ENCODE assay signal across 14 mouse cellular contexts in the genomic region with DNA sequence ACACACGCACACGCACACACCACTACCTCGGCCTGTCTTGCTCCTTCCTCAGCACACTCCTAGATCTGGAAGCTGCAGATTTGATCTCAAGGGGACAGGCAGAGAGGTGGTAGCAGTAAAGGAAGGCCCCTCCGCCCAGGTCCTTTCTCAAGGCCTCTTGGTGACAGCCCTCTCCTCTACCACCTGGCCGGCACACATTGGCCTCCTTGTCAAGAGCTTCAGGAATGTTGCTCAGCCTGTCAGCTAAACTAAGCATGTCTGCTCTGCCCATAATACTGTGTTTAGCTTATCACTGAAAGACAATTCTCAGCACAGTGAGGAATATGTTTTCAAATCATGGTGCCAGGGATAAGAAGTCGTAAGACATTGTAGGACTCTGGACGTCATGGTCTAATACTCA. TPM values are rescaled to one million over a fixed set of nuclear protein-coding genes. Genes with fewer than 3 reads are reported as not detected.
A peak's percentile ranks its signal among the peaks of the same experiment; 100 is the strongest.
DNase-seq lines count a peak whose midpoint lies in the region; ATAC-seq and TF ChIP-seq lines count a peak whose summit lies in the region.
"Had no signal": no experiment of that assay in that cellular context is flagged by ENCODE, and none has a peak within 500 bp of the region (broad histone marks: within the 10 kb centered on the region; RNA-seq: fewer than 3 reads in every experiment).

No protein-coding gene starts in this region.

- H3K9me3 ChIP-seq in forebrain, postnatal 0 days (ENCODE audit: low read length): no peaks in the 10 kb centered on the region
- no peaks in the 10 kb centered on the region for H3K9me3 ChIP-seq in forebrain, embryonic 10.5 days
- H3K9me3 ChIP-seq in lung, embryonic 16.5 days (ENCODE audit: control insufficient read depth, low read length): no peaks in the 10 kb centered on the region
- H3K9me3 ChIP-seq in hindbrain, embryonic 13.5 days: no peaks in the 10 kb centered on the region
- no peaks in the 10 kb centered on the region for H3K9me3 ChIP-seq in midbrain, embryonic 16.5 days (replicated peaks; ENCODE audit: control insufficient read depth, low read length, poor library complexity, severe bottlenecking)
- H3K9me3 ChIP-seq: embryonic facial prominence, embryonic 10.5 days; liver, embryonic 15.5 days had no signal

- H3K4me3 ChIP-seq in forebrain, postnatal 0 days (ENCODE audit: low read depth, low read length): no peak overlapping the region
- no peak overlapping the region for H3K4me3 ChIP-seq in forebrain, embryonic 10.5 days
- H3K4me3 ChIP-seq in lung, embryonic 16.5 days (ENCODE audit: low read length): no peak overlapping the region
- no peak overlapping the region for H3K4me3 ChIP-seq in hindbrain, embryonic 13.5 days
- H3K4me3 ChIP-seq in midbrain, embryonic 16.5 days (ENCODE audit: low read depth, low read length): no peak overlapping the region
- H3K4me3 ChIP-seq: embryonic facial prominence, embryonic 10.5 days; erythroblast, embryonic 14.5 days; liver, embryonic 15.5 days had no signal

- 76% methylated on average over 7 of the region's 7 CpGs for WGBS in forebrain, postnatal 0 days
- 91% methylated on average over 7 of the region's 7 CpGs for WGBS in forebrain, embryonic 10.5 days
- 54% methylated on average over 7 of the region's 7 CpGs for WGBS in lung, embryonic 16.5 days
- 80% methylated on average over 7 of the region's 7 CpGs for WGBS in hindbrain, embryonic 13.5 days
- WGBS in midbrain, embryonic 16.5 days: 80% methylated on average over 7 of the region's 7 CpGs

- no peaks in the 10 kb centered on the region for H3K27me3 ChIP-seq in forebrain, postnatal 0 days (ENCODE audit: insufficient read depth, low read length)
- H3K27me3 ChIP-seq in forebrain, embryonic 10.5 days (ENCODE audit: poor library complexity, severe bottlenecking): no peaks in the 10 kb centered on the region
- no peaks in the 10 kb centered on the region for H3K27me3 ChIP-seq in lung, embryonic 16.5 days (ENCODE audit: control insufficient read depth, insufficient read depth, low read depth, low read length)
- H3K27me3 ChIP-seq in hindbrain, embryonic 13.5 days: 0 out of 2 replicates have a peak, but pooled peaks cover 3% of the 10 kb centered on the region
- H3K27me3 ChIP-seq in midbrain, embryonic 16.5 days (ENCODE audit: control insufficient read depth, insufficient read depth, low read depth, low read length): no peaks in the 10 kb centered on the region
- H3K27me3 ChIP-seq: liver, embryonic 15.5 days had no signal

- H3K4me1 ChIP-seq in forebrain, postnatal 0 days (ENCODE audit: insufficient read depth): no peaks in the 10 kb centered on the region
- H3K4me1 ChIP-seq in forebrain, embryonic 10.5 days: peaks cover 19% of the 10 kb centered on the region
- peaks cover 22% of the 10 kb centered on the region for H3K4me1 ChIP-seq in lung, embryonic 16.5 days (replicated peaks; ENCODE audit: control insufficient read depth, insufficient read depth, low read length)
- H3K4me1 ChIP-seq in hindbrain, embryonic 13.5 days (replicated peaks): peaks cover 19% of the 10 kb centered on the region
- peaks cover 7% of the 10 kb centered on the region for H3K4me1 ChIP-seq in midbrain, embryonic 16.5 days (ENCODE audit: control insufficient read depth, insufficient read depth, low read length)
- H3K4me1 ChIP-seq: liver, embryonic 15.5 days had no signal

- H3K4me2 ChIP-seq in forebrain, postnatal 0 days (ENCODE audit: low read depth): no peak overlapping the region
- H3K4me2 ChIP-seq in lung, embryonic 16.5 days (ENCODE audit: low read depth, low read length): no peak overlapping the region
- H3K4me2 ChIP-seq in hindbrain, embryonic 13.5 days: no peak overlapping the region
- no peak overlapping the region for H3K4me2 ChIP-seq in midbrain, embryonic 16.5 days (ENCODE audit: low read length)
- H3K4me2 ChIP-seq: liver, embryonic 15.5 days had no signal

- peaks cover 17% of the 10 kb centered on the region for H3K36me3 ChIP-seq in forebrain, postnatal 0 days (ENCODE audit: insufficient read depth)
- peaks cover 19% of the 10 kb centered on the region for H3K36me3 ChIP-seq in forebrain, embryonic 10.5 days (replicated peaks)
- peaks cover 2% of the 10 kb centered on the region for H3K36me3 ChIP-seq in lung, embryonic 16.5 days (ENCODE audit: control insufficient read depth, insufficient read depth, low read length)
- H3K36me3 ChIP-seq in hindbrain, embryonic 13.5 days: peaks cover 20% of the 10 kb centered on the region
- peaks cover 15% of the 10 kb centered on the region; the same call in 1 of the 2 replicates for H3K36me3 ChIP-seq in midbrain, embryonic 16.5 days (ENCODE audit: control insufficient read depth, insufficient read depth, low read length)

- no peak for TF ChIP-seq CTCF in forebrain, postnatal 0 days (IDR thresholded peaks at IDR 0.05; ENCODE audit: low read depth)

- DNase-seq in forebrain, postnatal 0 days: no peak
- no peak for DNase-seq in forebrain, embryonic 10.5 days (ENCODE audit: extremely low spot score, low spot score)
- DNase-seq in lung, postnatal 25 days (ENCODE audit: low spot score): no peak
- no peak for DNase-seq in right cerebral cortex, adult 2 months (ENCODE audit: low spot score in 2 of 2)
- DNase-seq: kidney, adult 8-10 months; kidney, postnatal 36 days had no signal

- no peak overlapping the region for H3K9ac ChIP-seq in forebrain, postnatal 0 days
- no peak overlapping the region for H3K9ac ChIP-seq in lung, embryonic 16.5 days (ENCODE audit: low read length)
- H3K9ac ChIP-seq in hindbrain, embryonic 13.5 days: peak overlapping the region; percentile 53; the same call in 1 of the 2 replicates
- peak overlapping the region; percentile 17; the same call in 1 of the 2 replicates for H3K9ac ChIP-seq in midbrain, embryonic 16.5 days (ENCODE audit: low read depth, low read length)
- H3K9ac ChIP-seq: liver, embryonic 15.5 days had no signal

- H3K27ac ChIP-seq in forebrain, postnatal 0 days (ENCODE audit: low read depth, low read length): no peak overlapping the region
- no peak overlapping the region for H3K27ac ChIP-seq in forebrain, embryonic 10.5 days
- peak overlapping the region; percentile 82 for H3K27ac ChIP-seq in lung, embryonic 16.5 days (ENCODE audit: low read length)
- peak overlapping the region; percentile 40 for H3K27ac ChIP-seq in hindbrain, embryonic 13.5 days
- peak overlapping the region; percentile 19; the same call in 1 of the 2 replicates for H3K27ac ChIP-seq in midbrain, embryonic 16.5 days (ENCODE audit: low read length)
- H3K27ac ChIP-seq: liver, embryonic 15.5 days had no signal

- 0 out of 2 replicates have a peak, but pooled peaks have one; percentile 35 for ATAC-seq in forebrain, postnatal 0 days
- ATAC-seq in lung, embryonic 16.5 days (ENCODE audit: low read depth): peak; percentile 84
- ATAC-seq in hindbrain, embryonic 13.5 days (ENCODE audit: low FRiP score): no peak
- ATAC-seq in midbrain, embryonic 16.5 days: no peak
- no peak for ATAC-seq in megakaryocyte-erythroid progenitor cell, adult 5-6 weeks (replicated peaks; ENCODE audit: low FRiP score, low TSS enrichment, poor library complexity, severe bottlenecking)

RNA-seq across cellular contexts. Expression of a gene that starts 13.3 kb away (rescaled TPM):
- total RNA-seq in forebrain, postnatal 0 days (2014; rRNA removed): 27.7 and 29.4 TPM in 2 replicates
- polyA plus RNA-seq in forebrain, postnatal 0 days (2015; fragmentation: Nextera tagmentation; extraction: Ambion mirVana): 18.6 and 30.0 TPM in 2 replicates
- polyA plus RNA-seq in forebrain, embryonic 10.5 days (2016; fragmentation: Nextera tagmentation; extraction: Ambion mirVana): not detected in 2 replicates
- polyA plus RNA-seq in lung, embryonic 16.5 days (2015; fragmentation: Nextera tagmentation; extraction: Ambion mirVana): 11.6 and 17.4 TPM in 2 replicates
- 0.17 and 0.26 TPM in 2 replicates for polyA plus RNA-seq in hindbrain, embryonic 13.5 days (2015; fragmentation: Nextera tagmentation; extraction: Ambion mirVana)
- 1.5 and 10.1 TPM in 2 replicates for polyA plus RNA-seq in midbrain, embryonic 16.5 days (2015; fragmentation: Nextera tagmentation; extraction: Ambion mirVana)
- total RNA-seq in megakaryocyte-erythroid progenitor cell, adult 5-6 weeks (2014; fragmentation: Nextera tagmentation): not detected in 2 replicates
- not detected in 2 replicates for total RNA-seq in megakaryocyte-erythroid progenitor cell, adult 5-6 weeks (2017)
- total RNA-seq: granulocyte monocyte progenitor cell, adult 5-6 weeks had no signal

RNA-seq across cellular contexts. Expression of a gene that starts 19.7 kb away (rescaled TPM):
- total RNA-seq in forebrain, postnatal 0 days (2014; rRNA removed): not detected in 2 replicates
- polyA plus RNA-seq in forebrain, postnatal 0 days (2015; fragmentation: Nextera tagmentation; extraction: Ambion mirVana): 0.29 and 0.34 TPM in 2 replicates
- polyA plus RNA-seq in forebrain, embryonic 10.5 days (2016; fragmentation: Nextera tagmentation; extraction: Ambion mirVana): not detected in 2 replicates
- 0.09 and 0.19 TPM in 2 replicates for polyA plus RNA-seq in lung, embryonic 16.5 days (2015; fragmentation: Nextera tagmentation; extraction: Ambion mirVana)
- polyA plus RNA-seq in hindbrain, embryonic 13.5 days (2015; fragmentation: Nextera tagmentation; extraction: Ambion mirVana): 0.06 and 0.10 TPM in 2 replicates
- polyA plus RNA-seq in midbrain, embryonic 16.5 days (2015; fragmentation: Nextera tagmentation; extraction: Ambion mirVana): 0.17 and 0.20 TPM in 2 replicates
- not detected in 2 replicates for total RNA-seq in megakaryocyte-erythroid progenitor cell, adult 5-6 weeks (2014; fragmentation: Nextera tagmentation)
- total RNA-seq in megakaryocyte-erythroid progenitor cell, adult 5-6 weeks (2017): not detected in 2 replicates
- total RNA-seq: granulocyte monocyte progenitor cell, adult 5-6 weeks had no signal
- polyA plus RNA-seq: embryonic facial prominence, embryonic 10.5 days; erythroblast, embryonic 14.5 days had no signal

RNA-seq across cellular contexts. Expression of a gene that starts 35.6 kb away (rescaled TPM):
- total RNA-seq in forebrain, postnatal 0 days (2014; rRNA removed): 30.4 and 32.9 TPM in 2 replicates
- polyA plus RNA-seq in forebrain, postnatal 0 days (2015; fragmentation: Nextera tagmentation; extraction: Ambion mirVana): 13.7 and 19.3 TPM in 2 replicates
- polyA plus RNA-seq in forebrain, embryonic 10.5 days (2016; fragmentation: Nextera tagmentation; extraction: Ambion mirVana): 45.5 and 45.7 TPM in 2 replicates
- polyA plus RNA-seq in lung, embryonic 16.5 days (2015; fragmentation: Nextera tagmentation; extraction: Ambion mirVana): 35.6 and 36.2 TPM in 2 replicates
- 35.2 and 35.8 TPM in 2 replicates for polyA plus RNA-seq in hindbrain, embryonic 13.5 days (2015; fragmentation: Nextera tagmentation; extraction: Ambion mirVana)
- polyA plus RNA-seq in midbrain, embryonic 16.5 days (2015; fragmentation: Nextera tagmentation; extraction: Ambion mirVana): 33.0 and 34.5 TPM in 2 replicates
- total RNA-seq in megakaryocyte-erythroid progenitor cell, adult 5-6 weeks (2014; fragmentation: Nextera tagmentation): 22.5 and 23.8 TPM in 2 replicates
- 24.5 and 34.1 TPM in 2 replicates for total RNA-seq in megakaryocyte-erythroid progenitor cell, adult 5-6 weeks (2017)

Comparison
In these comparisons a context has a peak if more than half of its experiments do, and no peak if none do; other contexts are left out.
1. ATAC-seq: peak in forebrain, postnatal 0 days (single experiment) and lung, embryonic 16.5 days (single experiment); none in hindbrain, embryonic 13.5 days (single experiment), midbrain, embryonic 16.5 days (single experiment) and megakaryocyte-erythroid progenitor cell, adult 5-6 weeks (single experiment).
2. H3K27ac ChIP-seq: peak in lung, embryonic 16.5 days (single experiment), hindbrain, embryonic 13.5 days (single experiment) and midbrain, embryonic 16.5 days (single experiment); none in forebrain, postnatal 0 days (single experiment) and forebrain, embryonic 10.5 days (single experiment).
3. H3K9ac ChIP-seq: peak in hindbrain, embryonic 13.5 days (single experiment) and midbrain, embryonic 16.5 days (single experiment); none in forebrain, postnatal 0 days (single experiment) and lung, embryonic 16.5 days (single experiment).